Mouse (Mus musculus) E14TG2a.4 (cell line): ENCODE results near the gene Jmjd4.
A peak's percentile ranks its signal among the peaks of the same experiment; 100 is the strongest.

Experiments
- H3K27me3 ChIP-seq: 2 replicates; pipeline ENCODE4 v1.6.1; 2014; ENCODE audit warnings: low read length, control low read depth; ENCODE audit not compliant: insufficient read depth
- H3K36me3 ChIP-seq: 2 replicates; pipeline ENCODE4 v1.6.1; 2014; ENCODE audit warnings: low read length, control low read depth; ENCODE audit not compliant: insufficient read depth
- H3K4me1 ChIP-seq: replicated peaks from 2 replicates; pipeline ENCODE4 v1.6.1; 2014; ENCODE audit warnings: low read depth, low read length, control low read depth
- H3K4me3 ChIP-seq: replicated peaks from 2 replicates; pipeline ENCODE4 v1.5.1; 2014; ENCODE audit warnings: mild to moderate bottlenecking, low read length
- H3K9me3 ChIP-seq: 2 replicates; pipeline ENCODE4 v1.6.1; 2014; ENCODE audit warnings: low read length, control low read depth
- CTCF ChIP-seq: conservative IDR thresholded peaks from 2 replicates; pipeline ENCODE4 v1.5.1; 2014; ENCODE audit warnings: low read length
- NANOG ChIP-seq: IDR thresholded peaks from 2 replicates; pipeline ENCODE4 v1.6.1; 2014; ENCODE audit warnings: borderline replicate concordance, low read length, mixed read lengths
- POU5F1 ChIP-seq: IDR thresholded peaks from 2 replicates; pipeline ENCODE4 v1.6.1; 2014; ENCODE audit warnings: low read length, borderline replicate concordance

Jmjd4 gene

GRCm38 (mm10) chr11:59423010-59423588, 26.7 kb upstream of the Jmjd4 start:
- Histone ChIP-seq H3K4me3 (no peak overlapping the region), H3K36me3 (peaks cover 95% of the 10 kb centered on the region), H3K27me3 (no peaks in the 10 kb centered on the region), H3K4me1 (peaks cover 32% of the 10 kb centered on the region), H3K9me3 (no peaks in the 10 kb centered on the region)
- TF ChIP-seq NANOG: no peak
- TF ChIP-seq CTCF: no peak
- TF ChIP-seq POU5F1: no peak

- no peak overlapping the region for H3K4me3 ChIP-seq
- peaks cover 80% of the 10 kb centered on the region for H3K36me3 ChIP-seq
- peaks cover 32% of the 10 kb centered on the region for H3K4me1 ChIP-seq
- TF ChIP-seq CTCF (no peak), NANOG (no peak), POU5F1 (no peak)
- H3K27me3 ChIP-seq: no peaks in the 10 kb centered on the region
- no peaks in the 10 kb centered on the region for H3K9me3 ChIP-seq
These were observed 24.2 kb upstream of the Jmjd4 start for GRCm38 (mm10) chr11:59425671-59426101.

- Histone ChIP-seq H3K4me3 (no peak overlapping the region), H3K27me3 (no peaks in the 10 kb centered on the region), H3K4me1 (peaks cover 25% of the 10 kb centered on the region), H3K9me3 (no peaks in the 10 kb centered on the region), H3K36me3 (peaks cover 79% of the 10 kb centered on the region)
- TF ChIP-seq NANOG (no peak), CTCF (no peak), POU5F1 (no peak)
These were observed 21.7 kb upstream of the Jmjd4 start for GRCm38 (mm10) chr11:59428057-59428660.

- Histone ChIP-seq H3K4me1 (peaks cover 17% of the 10 kb centered on the region), H3K4me3 (no peak overlapping the region), H3K27me3 (no peaks in the 10 kb centered on the region), H3K36me3 (peaks cover 74% of the 10 kb centered on the region), H3K9me3 (no peaks in the 10 kb centered on the region)
- no peak for TF ChIP-seq NANOG
- no peak for TF ChIP-seq POU5F1
- TF ChIP-seq CTCF: no peak
These were observed 19.9 kb upstream of the Jmjd4 start for GRCm38 (mm10) chr11:59429959-59430358.

- H3K4me1 ChIP-seq: 0 out of 2 replicates have a peak, but pooled peaks cover under 1% of the 10 kb centered on the region
- no peak overlapping the region for H3K4me3 ChIP-seq
- no peaks in the 10 kb centered on the region for H3K9me3 ChIP-seq
- TF ChIP-seq POU5F1 (no peak), CTCF (no peak), NANOG (no peak)
- no peaks in the 10 kb centered on the region for H3K27me3 ChIP-seq
- H3K36me3 ChIP-seq: peaks cover 65% of the 10 kb centered on the region
These were observed 17.6 kb upstream of the Jmjd4 start for GRCm38 (mm10) chr11:59432261-59432660.

GRCm38 (mm10) chr11:59437954-59438353, 11.9 kb upstream of the Jmjd4 start:
- peaks cover 57% of the 10 kb centered on the region for H3K36me3 ChIP-seq
- no peaks in the 10 kb centered on the region for H3K4me1 ChIP-seq
- no peak overlapping the region for H3K4me3 ChIP-seq
- H3K27me3 ChIP-seq: no peaks in the 10 kb centered on the region
- peaks cover 1% of the 10 kb centered on the region; the same call in 1 of the 2 replicates for H3K9me3 ChIP-seq
- no peak for TF ChIP-seq NANOG
- TF ChIP-seq POU5F1: no peak
- TF ChIP-seq CTCF: no peak

GRCm38 (mm10) chr11:59443102-59443501, 6.7 kb upstream of the Jmjd4 start:
- H3K36me3 ChIP-seq: peaks cover 40% of the 10 kb centered on the region
- H3K9me3 ChIP-seq: peaks cover 4% of the 10 kb centered on the region; the same call in 1 of the 2 replicates
- H3K27me3 ChIP-seq: no peaks in the 10 kb centered on the region
- peaks cover 27% of the 10 kb centered on the region for H3K4me1 ChIP-seq
- H3K4me3 ChIP-seq: no peak overlapping the region
- TF ChIP-seq CTCF: peak; percentile 54
- no peak for TF ChIP-seq NANOG
- TF ChIP-seq POU5F1: no peak

- Histone ChIP-seq H3K4me3 (peak overlapping the region; percentile 95), H3K27me3 (no peaks in the 10 kb centered on the region)
- no peak for TF ChIP-seq CTCF
- no peak for TF ChIP-seq POU5F1
- no peak for TF ChIP-seq NANOG
These were observed 456 bp downstream of the Jmjd4 start for GRCm38 (mm10) chr11:59450230-59450771.

More at GRCm38 (mm10) chr11:59450230-59450771, 456 bp downstream of the Jmjd4 start:
- Histone ChIP-seq H3K9me3 (no peaks in the 10 kb centered on the region), H3K36me3 (peaks cover 62% of the 10 kb centered on the region), H3K4me1 (peaks cover 41% of the 10 kb centered on the region)
